Mouse (Mus musculus): ENCODE data around the gene Ramp1. TPM values are rescaled to one million over a fixed set of nuclear protein-coding genes. Genes with fewer than 3 reads are reported as not detected.

The Ramp1 gene
- total and polyA plus RNA-seq, 2 experiments from 2014 or later, result 44.1 to 46.8 TPM

GRCm38 (mm10) chr1:91207334-91208074 lies 27.9 kb downstream of the Ramp1 start:
- no peak for TF ChIP-seq CTCF (IDR thresholded peaks at IDR 0.05; ENCODE audit: low read depth)
- DNase-seq (ENCODE audit: low spot score), result no peak
- Histone ChIP-seq H3K9me3 (ENCODE audit: low read length) (no peaks in the 10 kb centered on the region), H3K27me3 (ENCODE audit: insufficient read depth, low read length) (no peaks in the 10 kb centered on the region), H3K27ac (peak overlapping the region; percentile 92; the same call in 1 of the 2 replicates), H3K4me3 (ENCODE audit: low read length) (no peak overlapping the region), H3K4me2 (ENCODE audit: low read depth, low read length) (no peak overlapping the region), H3K4me1 (ENCODE audit: insufficient read depth, low read length) (peaks cover 28% of the 10 kb centered on the region), H3K36me3 (ENCODE audit: insufficient read depth, low read length) (no peaks in the 10 kb centered on the region), H3K9ac (replicated peaks; ENCODE audit: low read length) (no peak overlapping the region)
- 57% methylated on average over 3 of the region's 3 CpGs for WGBS
- no peak for ATAC-seq

- H3K27ac ChIP-seq, result peak overlapping the region; percentile 92
- peak overlapping the region; percentile 38 for H3K9ac ChIP-seq (replicated peaks; ENCODE audit: low read length)
- H3K9me3 ChIP-seq (ENCODE audit: low read length), result no peaks in the 10 kb centered on the region
- ATAC-seq (peak; percentile 89), DNase-seq (ENCODE audit: low spot score) (peak; percentile 82)
- no peaks in the 10 kb centered on the region for H3K27me3 ChIP-seq (ENCODE audit: insufficient read depth, low read length)
- 45% methylated on average over 6 of the region's 6 CpGs for WGBS
- peaks cover 28% of the 10 kb centered on the region for H3K4me1 ChIP-seq (ENCODE audit: insufficient read depth, low read length)
- H3K4me2 ChIP-seq (ENCODE audit: low read depth, low read length), result no peak overlapping the region
- TF ChIP-seq CTCF (IDR thresholded peaks at IDR 0.05; ENCODE audit: low read depth), result no peak
- no peaks in the 10 kb centered on the region for H3K36me3 ChIP-seq (ENCODE audit: insufficient read depth, low read length)
- H3K4me3 ChIP-seq (ENCODE audit: low read length), result no peak overlapping the region
Measured at GRCm38 (mm10) chr1:91209343-91209742, 29.7 kb downstream of the Ramp1 start.

GRCm38 (mm10) chr1:91209785-91210184 lies 30.2 kb downstream of the Ramp1 start:
- Histone ChIP-seq H3K4me2 (ENCODE audit: low read depth, low read length) (no peak overlapping the region), H3K27ac (peak overlapping the region; percentile 92), H3K36me3 (ENCODE audit: insufficient read depth, low read length) (no peaks in the 10 kb centered on the region), H3K27me3 (ENCODE audit: insufficient read depth, low read length) (no peaks in the 10 kb centered on the region), H3K9me3 (ENCODE audit: low read length) (no peaks in the 10 kb centered on the region), H3K9ac (replicated peaks; ENCODE audit: low read length) (peak overlapping the region; percentile 38), H3K4me1 (ENCODE audit: insufficient read depth, low read length) (peaks cover 28% of the 10 kb centered on the region), H3K4me3 (ENCODE audit: low read length) (no peak overlapping the region)
- 32% methylated on average over 6 of the region's 6 CpGs for WGBS
- no peak for TF ChIP-seq CTCF (IDR thresholded peaks at IDR 0.05; ENCODE audit: low read depth)
- DNase-seq (ENCODE audit: low spot score), result peak; percentile 89
- ATAC-seq, result peak; percentile 92

GRCm38 (mm10) chr1:91211099-91211498 lies 31.5 kb downstream of the Ramp1 start:
- no peak overlapping the region for H3K9ac ChIP-seq (replicated peaks; ENCODE audit: low read length)
- H3K36me3 ChIP-seq (ENCODE audit: insufficient read depth, low read length), result no peaks in the 10 kb centered on the region
- H3K27ac ChIP-seq, result peak overlapping the region; percentile 92
- peak; percentile 89 for DNase-seq (ENCODE audit: low spot score)
- H3K4me2 ChIP-seq (ENCODE audit: low read depth, low read length), result no peak overlapping the region
- 82% methylated on average over 1 of the region's 1 CpGs for WGBS
- TF ChIP-seq CTCF (IDR thresholded peaks at IDR 0.05; ENCODE audit: low read depth), result peak; percentile 81
- 0 out of 2 replicates have a peak, but pooled peaks have one; percentile 13 for ATAC-seq
- no peak overlapping the region for H3K4me3 ChIP-seq (ENCODE audit: low read length)
- peaks cover 24% of the 10 kb centered on the region for H3K4me1 ChIP-seq (ENCODE audit: insufficient read depth, low read length)
- no peaks in the 10 kb centered on the region for H3K27me3 ChIP-seq (ENCODE audit: insufficient read depth, low read length)
- no peaks in the 10 kb centered on the region for H3K9me3 ChIP-seq (ENCODE audit: low read length)

- H3K4me2 ChIP-seq (ENCODE audit: low read depth, low read length), result no peak overlapping the region
- H3K9ac ChIP-seq (replicated peaks; ENCODE audit: low read length), result no peak overlapping the region
- H3K9me3 ChIP-seq (ENCODE audit: low read length), result no peaks in the 10 kb centered on the region
- 29% methylated on average over 7 of the region's 7 CpGs for WGBS
- no peak overlapping the region for H3K4me3 ChIP-seq (ENCODE audit: low read length)
- DNase-seq (ENCODE audit: low spot score) (peak; percentile 65), ATAC-seq (0 out of 2 replicates have a peak, but pooled peaks have one; percentile 42)
- peaks cover 24% of the 10 kb centered on the region for H3K4me1 ChIP-seq (ENCODE audit: insufficient read depth, low read length)
- no peaks in the 10 kb centered on the region for H3K27me3 ChIP-seq (ENCODE audit: insufficient read depth, low read length)
- H3K27ac ChIP-seq, result peak overlapping the region; percentile 74
- no peak for TF ChIP-seq CTCF (IDR thresholded peaks at IDR 0.05; ENCODE audit: low read depth)
- no peaks in the 10 kb centered on the region for H3K36me3 ChIP-seq (ENCODE audit: insufficient read depth, low read length)
Measured at GRCm38 (mm10) chr1:91211591-91212008, 32.0 kb downstream of the Ramp1 start.

GRCm38 (mm10) chr1:91215264-91215663 lies 35.6 kb downstream of the Ramp1 start:
- Histone ChIP-seq H3K27ac (no peak overlapping the region), H3K9ac (replicated peaks; ENCODE audit: low read length) (no peak overlapping the region), H3K4me3 (ENCODE audit: low read length) (no peak overlapping the region), H3K27me3 (ENCODE audit: insufficient read depth, low read length) (no peaks in the 10 kb centered on the region), H3K9me3 (ENCODE audit: low read length) (no peaks in the 10 kb centered on the region), H3K4me2 (ENCODE audit: low read depth, low read length) (no peak overlapping the region), H3K36me3 (ENCODE audit: insufficient read depth, low read length) (no peaks in the 10 kb centered on the region), H3K4me1 (ENCODE audit: insufficient read depth, low read length) (peaks cover 13% of the 10 kb centered on the region)
- ATAC-seq (no peak), DNase-seq (ENCODE audit: low spot score) (no peak)
- no peak for TF ChIP-seq CTCF (IDR thresholded peaks at IDR 0.05; ENCODE audit: low read depth)
- WGBS, result 96% methylated on average over 1 of the region's 1 CpGs

- no peak for TF ChIP-seq CTCF (IDR thresholded peaks at IDR 0.05; ENCODE audit: low read depth)
- H3K4me2 ChIP-seq (ENCODE audit: low read depth, low read length), result no peak overlapping the region
- peak; percentile 12 for DNase-seq (ENCODE audit: low spot score)
- no peak for ATAC-seq
- H3K4me3 ChIP-seq (ENCODE audit: low read length), result no peak overlapping the region
- peaks cover 7% of the 10 kb centered on the region; the same call in 1 of the 2 replicates for H3K4me1 ChIP-seq (ENCODE audit: insufficient read depth, low read length)
- no peak overlapping the region for H3K9ac ChIP-seq (replicated peaks; ENCODE audit: low read length)
- 35% methylated on average over 1 of the region's 1 CpGs for WGBS
- no peaks in the 10 kb centered on the region for H3K36me3 ChIP-seq (ENCODE audit: insufficient read depth, low read length)
- H3K27ac ChIP-seq, result 0 out of 2 replicates have a peak overlapping the region, but pooled peaks have one; percentile 11
- H3K9me3 ChIP-seq (ENCODE audit: low read length), result no peaks in the 10 kb centered on the region
- no peaks in the 10 kb centered on the region for H3K27me3 ChIP-seq (ENCODE audit: insufficient read depth, low read length)
Measured at GRCm38 (mm10) chr1:91215981-91216380, 36.4 kb downstream of the Ramp1 start.
